Mouse (Mus musculus): Measurements from ENCODE around the gene Ankrd9. TPM values are rescaled to one million over a fixed set of nuclear protein-coding genes. Genes with fewer than 3 reads are reported as not detected.

Gene Ankrd9
- polyA plus RNA-seq, 1 experiment from 2014 or later = 25.1 TPM

DNA sequence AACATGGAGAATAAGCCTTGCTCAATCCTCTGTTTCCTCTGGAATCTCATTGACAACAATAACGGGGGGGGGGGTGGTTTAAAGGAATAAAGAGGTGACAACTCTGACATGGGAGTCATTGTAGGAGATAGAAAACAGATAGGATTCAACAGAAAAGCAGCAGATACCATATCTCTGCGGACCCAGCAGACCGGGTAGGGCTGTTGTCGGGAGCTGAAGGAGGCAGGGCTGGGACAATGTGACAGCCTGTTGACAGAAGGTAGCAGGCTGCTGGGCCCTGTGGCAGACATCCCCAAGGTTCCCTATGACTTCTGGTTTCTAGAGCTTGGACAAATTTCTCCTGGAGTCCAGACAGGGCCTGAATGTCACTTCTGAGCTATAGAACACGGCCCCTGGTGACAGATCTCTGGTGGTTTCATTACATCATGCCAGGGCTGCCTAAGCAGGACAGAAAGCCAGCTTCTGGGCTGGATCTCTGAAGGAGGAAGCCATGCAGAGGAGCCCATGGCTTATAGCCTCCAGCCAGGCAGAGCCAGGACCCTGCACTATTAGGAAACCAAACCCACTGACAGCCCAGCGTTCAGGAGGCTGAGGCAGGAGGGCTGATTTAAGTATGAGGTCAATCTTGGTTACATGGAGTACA is 30.9 kb upstream of the Ankrd9 start:
- H3K4me3 ChIP-seq (ENCODE audit: low read depth, low read length) = no peak overlapping the region
- ATAC-seq (ENCODE audit: low FRiP score, low TSS enrichment) (no peak), DNase-seq (ENCODE audit: low spot score) (no peak)
- no peaks in the 10 kb centered on the region for H3K9me3 ChIP-seq (ENCODE audit: control insufficient read depth, low read length)
- WGBS = 46% methylated on average over 6 of the region's 6 CpGs
- peaks cover 16% of the 10 kb centered on the region for H3K4me1 ChIP-seq (replicated peaks; ENCODE audit: control insufficient read depth, insufficient read depth)
- H3K4me2 ChIP-seq (replicated peaks; ENCODE audit: low read depth) = no peak overlapping the region
- H3K36me3 ChIP-seq (ENCODE audit: control insufficient read depth, insufficient read depth, low read length) = no peaks in the 10 kb centered on the region
- no peak overlapping the region for H3K9ac ChIP-seq (ENCODE audit: low read length)
- peak overlapping the region; percentile 86 for H3K27ac ChIP-seq (replicated peaks)
- TF ChIP-seq EP300 (optimal IDR thresholded peaks at IDR 0.05) = no peak
- TF ChIP-seq CTCF (IDR thresholded peaks at IDR 0.05; ENCODE audit: low read depth) = no peak
- H3K27me3 ChIP-seq (ENCODE audit: control insufficient read depth, insufficient read depth, low read length) = no peaks in the 10 kb centered on the region

- no peak overlapping the region for H3K4me3 ChIP-seq (ENCODE audit: low read depth, low read length)
- H3K9ac ChIP-seq (ENCODE audit: low read length) = peak overlapping the region; percentile 41; the same call in 1 of the 2 replicates
- TF ChIP-seq CTCF (IDR thresholded peaks at IDR 0.05; ENCODE audit: low read depth) = no peak
- TF ChIP-seq EP300 (optimal IDR thresholded peaks at IDR 0.05) = no peak
- H3K9me3 ChIP-seq (ENCODE audit: control insufficient read depth, low read length) = no peaks in the 10 kb centered on the region
- no peaks in the 10 kb centered on the region for H3K36me3 ChIP-seq (ENCODE audit: control insufficient read depth, insufficient read depth, low read length)
- 26% methylated on average over 11 of the region's 11 CpGs for WGBS
- peaks cover 16% of the 10 kb centered on the region for H3K4me1 ChIP-seq (replicated peaks; ENCODE audit: control insufficient read depth, insufficient read depth)
- DNase-seq (ENCODE audit: low spot score) = peak; percentile 47
- no peaks in the 10 kb centered on the region for H3K27me3 ChIP-seq (ENCODE audit: control insufficient read depth, insufficient read depth, low read length)
- no peak overlapping the region; the same call in 1 of the 2 replicates for H3K4me2 ChIP-seq (replicated peaks; ENCODE audit: low read depth)
- peak overlapping the region; percentile 86 for H3K27ac ChIP-seq (replicated peaks)
- ATAC-seq (ENCODE audit: low FRiP score, low TSS enrichment) = peak; percentile 53
Observed at GRCm38 (mm10) chr12:111008500-111009490, 30.0 kb upstream of the Ankrd9 start.

DNA sequence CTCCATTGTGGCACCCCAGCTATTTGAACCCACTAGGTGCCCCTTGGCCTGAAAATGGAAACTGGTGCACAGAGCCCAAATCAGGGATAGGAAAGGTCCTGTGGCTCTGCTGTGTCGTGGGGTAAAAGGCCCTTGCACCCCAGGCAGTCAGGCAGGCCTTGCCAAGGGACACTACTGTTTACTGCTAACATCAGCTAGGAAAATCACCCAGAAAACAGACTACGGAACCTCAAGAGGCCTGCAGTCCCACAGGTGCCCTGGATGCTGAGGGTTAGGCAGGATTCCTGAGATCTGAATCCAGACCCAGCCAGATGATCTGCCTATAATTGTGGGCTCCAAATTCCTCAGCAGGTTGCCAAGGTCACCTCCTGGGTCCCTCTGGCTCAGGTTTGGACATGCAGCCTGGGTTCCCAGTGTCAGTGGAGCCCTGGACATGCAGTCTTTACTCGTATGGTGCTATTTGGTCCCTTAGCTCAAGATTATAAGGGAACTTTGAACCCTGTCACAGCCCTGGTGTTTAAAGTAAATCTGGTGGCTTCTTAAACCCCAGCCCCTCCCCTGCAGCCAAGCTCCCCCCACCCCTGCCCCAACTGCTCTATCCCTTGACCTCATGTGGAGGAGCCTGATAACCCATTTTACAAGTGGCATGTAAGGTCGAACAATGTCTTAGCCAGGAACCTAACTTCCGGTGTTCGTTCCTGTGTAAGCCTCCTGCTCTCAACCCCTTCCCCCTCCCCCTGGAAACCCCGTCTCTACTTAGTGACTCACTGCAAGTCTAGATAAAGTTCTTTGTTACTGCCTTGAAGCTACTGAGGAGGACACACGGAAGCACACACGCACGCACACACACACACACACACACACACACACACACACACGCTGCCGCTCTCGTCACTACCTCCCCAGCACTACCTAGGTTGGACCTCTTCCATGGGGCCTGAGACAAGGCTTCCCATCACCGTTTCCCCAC is 28.6 kb upstream of the Ankrd9 start:
- DNase-seq (ENCODE audit: low spot score) (peak; percentile 92), ATAC-seq (ENCODE audit: low FRiP score, low TSS enrichment) (peak; percentile 89)
- Histone ChIP-seq H3K9me3 (ENCODE audit: control insufficient read depth, low read length) (no peaks in the 10 kb centered on the region), H3K4me3 (ENCODE audit: low read depth, low read length) (no peak overlapping the region), H3K27me3 (ENCODE audit: control insufficient read depth, insufficient read depth, low read length) (no peaks in the 10 kb centered on the region), H3K27ac (replicated peaks) (peak overlapping the region; percentile 86), H3K36me3 (ENCODE audit: control insufficient read depth, insufficient read depth, low read length) (no peaks in the 10 kb centered on the region), H3K9ac (ENCODE audit: low read length) (no peak overlapping the region), H3K4me1 (replicated peaks; ENCODE audit: control insufficient read depth, insufficient read depth) (peaks cover 16% of the 10 kb centered on the region), H3K4me2 (replicated peaks; ENCODE audit: low read depth) (no peak overlapping the region)
- WGBS = 44% methylated on average over 14 of the region's 14 CpGs
- no peak for TF ChIP-seq CTCF (IDR thresholded peaks at IDR 0.05; ENCODE audit: low read depth)
- TF ChIP-seq EP300 (optimal IDR thresholded peaks at IDR 0.05) = no peak

DNA sequence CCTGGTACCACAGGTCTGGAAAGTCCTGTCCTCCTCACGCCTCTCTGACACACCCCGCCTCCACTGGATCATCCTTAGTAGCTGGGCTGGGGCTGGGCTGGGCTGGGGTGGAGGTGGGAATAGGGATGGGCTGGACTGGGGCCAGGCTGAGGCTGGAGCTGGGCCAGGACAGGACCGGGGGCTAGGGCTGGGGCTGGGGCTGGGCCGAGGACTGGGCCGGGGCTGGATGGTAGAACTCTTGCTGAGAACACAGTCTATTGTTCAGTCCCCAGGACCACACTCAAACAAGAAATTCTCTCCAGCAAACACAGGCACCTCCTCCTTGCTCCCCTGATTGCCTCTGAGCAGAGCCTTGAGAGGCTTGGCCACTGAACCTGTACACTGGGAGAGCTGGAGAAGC is 27.5 kb upstream of the Ankrd9 start:
- ATAC-seq (ENCODE audit: low FRiP score, low TSS enrichment) (no peak), DNase-seq (ENCODE audit: low spot score) (peak; percentile 59)
- Histone ChIP-seq H3K36me3 (ENCODE audit: control insufficient read depth, insufficient read depth, low read length) (no peaks in the 10 kb centered on the region), H3K27ac (replicated peaks) (peak overlapping the region; percentile 86), H3K9ac (ENCODE audit: low read length) (no peak overlapping the region), H3K4me3 (ENCODE audit: low read depth, low read length) (no peak overlapping the region), H3K4me1 (replicated peaks; ENCODE audit: control insufficient read depth, insufficient read depth) (peaks cover 16% of the 10 kb centered on the region), H3K9me3 (ENCODE audit: control insufficient read depth, low read length) (no peaks in the 10 kb centered on the region), H3K4me2 (replicated peaks; ENCODE audit: low read depth) (no peak overlapping the region), H3K27me3 (ENCODE audit: control insufficient read depth, insufficient read depth, low read length) (no peaks in the 10 kb centered on the region)
- TF ChIP-seq CTCF (IDR thresholded peaks at IDR 0.05; ENCODE audit: low read depth) (no peak), EP300 (optimal IDR thresholded peaks at IDR 0.05) (no peak)
- 26% methylated on average over 5 of the region's 5 CpGs for WGBS

- H3K9me3 ChIP-seq (ENCODE audit: control insufficient read depth, low read length) = no peaks in the 10 kb centered on the region
- no peak overlapping the region for H3K4me3 ChIP-seq (ENCODE audit: low read depth, low read length)
- H3K4me1 ChIP-seq (replicated peaks; ENCODE audit: control insufficient read depth, insufficient read depth) = peaks cover 16% of the 10 kb centered on the region
- no peak for TF ChIP-seq EP300 (optimal IDR thresholded peaks at IDR 0.05)
- no peak for TF ChIP-seq CTCF (IDR thresholded peaks at IDR 0.05; ENCODE audit: low read depth)
- H3K27me3 ChIP-seq (ENCODE audit: control insufficient read depth, insufficient read depth, low read length) = no peaks in the 10 kb centered on the region
- H3K36me3 ChIP-seq (ENCODE audit: control insufficient read depth, insufficient read depth, low read length) = no peaks in the 10 kb centered on the region
- DNase-seq (ENCODE audit: low spot score) = peak; percentile 46
- H3K27ac ChIP-seq (replicated peaks) = peak overlapping the region; percentile 86
- 53% methylated on average over 6 of the region's 6 CpGs for WGBS
- no peak overlapping the region for H3K9ac ChIP-seq (ENCODE audit: low read length)
- peak; percentile 24; the same call in 1 of the 2 replicates for ATAC-seq (ENCODE audit: low FRiP score, low TSS enrichment)
- no peak overlapping the region for H3K4me2 ChIP-seq (replicated peaks; ENCODE audit: low read depth)
Observed at GRCm38 (mm10) chr12:111005803-111006202, 27.0 kb upstream of the Ankrd9 start.

All from stomach, postnatal 0 days (tissue).